Mouse (Mus musculus) testis, adult 2 months (tissue): ENCODE measurements around the gene Creb3.

Experiments
- CTCF ChIP-seq: fragments of 200-500 bp; IDR thresholded peaks from 2 replicates; pipeline ENCODE4 v1.5.1; 2012; ENCODE audit warnings: low read depth, mild to moderate bottlenecking, inconsistent platforms, low read length, moderate library complexity; ENCODE audit not compliant: control insufficient read depth, insufficient read depth, insufficient replicate concordance
- POLR2A ChIP-seq: fragments of 200-500 bp; IDR thresholded peaks from 2 replicates; pipeline ENCODE4 v1.6.1; 2012; ENCODE audit warnings: low read depth, mild to moderate bottlenecking, inconsistent platforms, low read length, moderate library complexity; ENCODE audit not compliant: control insufficient read depth

DNA sequence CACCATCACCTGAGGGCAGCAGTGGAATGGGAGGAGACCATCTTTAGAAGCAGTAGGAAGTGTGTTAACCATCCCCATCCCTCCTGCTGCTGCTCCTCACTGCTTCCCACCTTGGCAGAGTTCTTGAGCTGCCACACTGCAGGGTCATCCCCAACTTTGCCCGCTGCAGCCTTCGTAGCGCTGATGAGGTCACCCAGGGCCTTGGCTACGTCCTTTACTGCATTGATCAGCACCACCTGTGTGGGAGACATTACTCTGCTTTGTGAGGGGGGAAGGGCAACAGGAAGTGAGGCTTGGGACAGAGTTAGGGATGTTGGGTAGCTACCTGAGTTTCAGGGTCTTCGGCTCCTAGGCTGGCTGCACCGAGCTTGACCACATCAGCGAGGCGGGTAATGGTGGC, 26.5 kb upstream of the Creb3 start:
- TF ChIP-seq CTCF (no peak), POLR2A (no peak)
